Mouse (Mus musculus): ENCODE data around the gene Adamts7. TPM values are rescaled to one million over a fixed set of nuclear protein-coding genes. Genes with fewer than 3 reads are reported as not detected.

The Adamts7 gene
- polyA plus RNA-seq, 1 experiment: 4.6 TPM

DNA sequence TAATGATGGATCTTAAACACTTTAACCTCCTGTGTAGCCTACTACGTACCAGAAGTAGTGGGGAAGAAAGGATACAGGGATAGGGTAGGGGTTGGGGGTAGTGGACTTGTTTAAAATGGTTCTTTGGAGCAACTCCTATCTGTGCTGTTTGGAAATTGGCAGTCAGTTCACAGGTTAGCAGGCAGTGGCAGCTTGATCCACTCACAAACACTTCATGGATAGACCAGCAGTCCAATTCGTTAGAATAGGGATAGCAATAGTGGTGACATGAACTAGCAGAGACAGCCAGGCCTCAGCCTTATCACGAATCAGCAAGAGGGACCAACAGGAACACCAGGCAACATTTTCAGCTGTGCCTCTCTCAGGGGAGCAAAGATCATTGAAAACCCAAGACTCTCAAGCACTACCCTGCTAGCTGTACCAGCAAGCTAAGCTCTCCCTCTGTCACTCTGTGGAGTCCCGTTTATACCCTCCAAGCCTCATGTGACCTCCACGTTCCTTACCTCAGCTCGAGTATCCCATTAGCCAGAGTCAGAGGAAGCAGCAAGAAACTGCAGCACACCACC is 34.1 kb upstream of the Adamts7 start:
- no peak overlapping the region for H3K4me3 ChIP-seq (ENCODE audit: extremely low read depth, insufficient read depth, insufficient read length)
- no peaks in the 10 kb centered on the region for H3K4me1 ChIP-seq (ENCODE audit: control insufficient read depth, insufficient read depth, insufficient read length)
- H3K27ac ChIP-seq (ENCODE audit: insufficient read depth, low read length): no peak overlapping the region
- no peaks in the 10 kb centered on the region for H3K27me3 ChIP-seq (ENCODE audit: control insufficient read depth, insufficient read depth, low read length)
- H3K36me3 ChIP-seq (ENCODE audit: control insufficient read depth, insufficient read depth, low read length): no peaks in the 10 kb centered on the region
- WGBS: 82% methylated on average over 6 of the region's 6 CpGs
- DNase-seq (ENCODE audit: low read depth in 1 of 2, low spot score in 2 of 2): no peak
- TF ChIP-seq CTCF (IDR thresholded peaks at IDR 0.05; ENCODE audit: extremely low read depth, insufficient read depth, insufficient read length, insufficient replicate concordance) (no peak), POLR2A (IDR thresholded peaks at IDR 0.05; ENCODE audit: low read depth, low read length) (no peak)

DNA sequence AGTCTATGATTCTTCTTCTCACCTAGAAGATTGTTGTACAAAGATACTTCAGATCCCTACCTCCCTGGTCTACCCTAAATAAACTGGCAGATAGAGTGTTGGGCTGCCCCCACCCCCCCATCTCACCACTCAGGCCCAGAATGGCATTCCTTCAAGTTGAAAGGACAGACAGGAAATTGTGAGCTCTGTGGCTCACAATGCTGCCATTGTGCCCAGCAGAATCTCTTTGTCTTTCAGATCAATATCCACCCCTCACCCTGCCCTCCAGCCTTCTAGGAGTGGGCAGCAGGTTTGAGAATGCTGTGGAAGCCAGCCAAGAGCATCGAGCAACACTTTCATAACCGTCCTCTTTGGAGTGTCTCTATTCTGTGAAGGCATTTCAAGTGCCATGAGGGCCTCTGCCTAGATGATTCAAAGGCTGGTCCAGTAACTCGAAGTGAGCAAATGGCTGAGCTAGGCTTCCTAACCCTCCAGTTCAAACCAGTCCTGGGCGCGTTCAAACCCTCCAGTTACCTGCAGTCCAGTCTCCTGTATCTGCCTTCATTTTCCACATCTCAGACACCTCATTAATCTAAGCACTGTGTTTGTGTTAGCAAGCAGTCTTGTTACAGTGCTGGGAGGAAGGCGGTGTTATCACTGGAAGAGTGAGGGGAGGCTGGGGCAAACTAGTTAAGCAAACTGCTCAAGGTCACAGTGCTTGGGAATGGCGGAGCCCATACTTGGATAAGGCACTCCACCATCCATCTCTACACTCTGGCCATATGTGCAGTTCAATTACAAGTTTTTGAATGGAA is 29.1 kb upstream of the Adamts7 start:
- H3K27me3 ChIP-seq (ENCODE audit: control insufficient read depth, insufficient read depth, low read length): no peaks in the 10 kb centered on the region
- no peak overlapping the region for H3K4me3 ChIP-seq (ENCODE audit: extremely low read depth, insufficient read depth, insufficient read length)
- no peaks in the 10 kb centered on the region for H3K4me1 ChIP-seq (ENCODE audit: control insufficient read depth, insufficient read depth, insufficient read length)
- TF ChIP-seq CTCF (IDR thresholded peaks at IDR 0.05; ENCODE audit: extremely low read depth, insufficient read depth, insufficient read length, insufficient replicate concordance) (no peak), POLR2A (IDR thresholded peaks at IDR 0.05; ENCODE audit: low read depth, low read length) (no peak)
- DNase-seq (ENCODE audit: low read depth in 1 of 2, low spot score in 2 of 2): no peak
- no peak overlapping the region for H3K27ac ChIP-seq (ENCODE audit: insufficient read depth, low read length)
- H3K36me3 ChIP-seq (ENCODE audit: control insufficient read depth, insufficient read depth, low read length): no peaks in the 10 kb centered on the region
- WGBS: 85% methylated on average over 7 of the region's 7 CpGs

DNA sequence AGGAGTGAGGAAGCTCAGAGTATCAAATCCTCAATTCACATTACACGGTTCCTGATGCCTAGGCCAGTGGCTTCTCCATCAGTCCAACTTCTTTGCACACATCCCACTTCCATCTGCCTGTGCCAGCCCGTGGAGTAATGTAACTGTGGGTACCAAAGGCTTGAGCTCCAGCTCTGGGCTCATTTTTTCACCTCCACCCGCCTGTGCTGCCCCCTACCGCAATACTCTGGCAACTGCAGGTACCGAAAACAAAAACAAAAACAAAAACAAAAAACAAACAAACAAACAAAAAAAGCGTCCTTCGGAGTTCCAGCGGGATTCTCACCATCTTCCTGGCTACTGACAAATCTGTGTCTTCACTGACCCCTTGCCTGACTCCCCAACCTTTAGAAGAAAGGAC is 27.4 kb upstream of the Adamts7 start:
- no peak for DNase-seq (ENCODE audit: low read depth in 1 of 2, low spot score in 2 of 2)
- no peak overlapping the region for H3K27ac ChIP-seq (ENCODE audit: insufficient read depth, low read length)
- H3K4me3 ChIP-seq (ENCODE audit: extremely low read depth, insufficient read depth, insufficient read length): no peak overlapping the region
- WGBS: 90% methylated on average over 8 of the region's 8 CpGs
- TF ChIP-seq POLR2A (IDR thresholded peaks at IDR 0.05; ENCODE audit: low read depth, low read length) (no peak), CTCF (IDR thresholded peaks at IDR 0.05; ENCODE audit: extremely low read depth, insufficient read depth, insufficient read length, insufficient replicate concordance) (no peak)
- H3K4me1 ChIP-seq (ENCODE audit: control insufficient read depth, insufficient read depth, insufficient read length): no peaks in the 10 kb centered on the region
- H3K36me3 ChIP-seq (ENCODE audit: control insufficient read depth, insufficient read depth, low read length): no peaks in the 10 kb centered on the region
- no peaks in the 10 kb centered on the region for H3K27me3 ChIP-seq (ENCODE audit: control insufficient read depth, insufficient read depth, low read length)

DNA sequence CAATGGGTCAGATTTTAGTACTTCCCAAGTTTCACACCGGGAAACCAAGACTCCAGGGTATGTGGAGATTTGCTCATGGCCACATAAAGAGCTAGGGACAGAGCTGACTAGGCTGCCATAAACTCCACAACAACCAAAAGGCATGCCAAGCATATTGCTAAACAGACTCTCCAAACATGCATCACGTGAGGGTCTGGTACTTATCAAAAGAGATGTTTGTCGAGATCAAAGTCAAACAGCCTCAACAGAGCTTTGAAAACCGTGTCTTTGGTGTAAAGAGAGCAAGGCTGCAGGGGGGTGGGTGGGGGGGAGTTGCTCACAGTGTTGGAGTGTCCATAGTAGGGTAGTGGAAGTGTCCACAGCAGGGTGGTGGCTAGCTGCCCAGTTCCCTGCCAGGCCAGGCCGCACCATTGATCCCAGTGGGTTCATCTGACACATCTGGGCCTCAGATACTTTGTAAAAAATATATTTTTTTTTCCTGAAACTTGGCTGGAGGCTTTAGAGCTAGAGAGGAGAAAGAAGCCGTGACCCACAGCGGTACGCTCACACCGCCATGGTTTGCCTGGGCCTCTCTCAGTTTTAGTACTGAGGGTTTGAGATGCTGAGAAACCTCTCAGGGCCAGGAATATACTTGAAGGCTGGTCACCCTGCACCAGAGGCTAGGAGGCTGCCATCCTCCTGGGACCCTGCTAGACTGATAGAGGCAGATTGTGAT is 26.7 kb upstream of the Adamts7 start:
- TF ChIP-seq CTCF (IDR thresholded peaks at IDR 0.05; ENCODE audit: extremely low read depth, insufficient read depth, insufficient read length, insufficient replicate concordance): no peak
- TF ChIP-seq POLR2A (IDR thresholded peaks at IDR 0.05; ENCODE audit: low read depth, low read length): no peak
- Histone ChIP-seq H3K4me1 (ENCODE audit: control insufficient read depth, insufficient read depth, insufficient read length) (no peaks in the 10 kb centered on the region), H3K4me3 (ENCODE audit: extremely low read depth, insufficient read depth, insufficient read length) (no peak overlapping the region), H3K27ac (ENCODE audit: insufficient read depth, low read length) (no peak overlapping the region), H3K27me3 (ENCODE audit: control insufficient read depth, insufficient read depth, low read length) (no peaks in the 10 kb centered on the region), H3K36me3 (ENCODE audit: control insufficient read depth, insufficient read depth, low read length) (no peaks in the 10 kb centered on the region)
- WGBS: 84% methylated on average over 9 of the region's 9 CpGs
- DNase-seq (ENCODE audit: low read depth in 1 of 2, low spot score in 2 of 2): no peak

DNA sequence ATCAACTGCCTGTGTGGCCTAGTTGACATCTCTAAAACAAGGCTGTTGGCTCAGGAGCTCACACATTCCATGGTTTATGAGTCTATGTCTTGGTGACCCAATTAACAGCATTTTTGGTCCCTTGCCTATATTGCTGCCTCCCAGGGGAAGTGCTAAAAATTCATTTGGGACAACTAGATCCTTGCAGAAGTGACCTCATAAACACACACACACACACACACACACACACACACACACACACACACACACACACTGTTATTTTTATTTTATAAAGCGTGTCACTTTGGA is 26.2 kb upstream of the Adamts7 start:
- no peak for TF ChIP-seq POLR2A (IDR thresholded peaks at IDR 0.05; ENCODE audit: low read depth, low read length)
- no peak for TF ChIP-seq CTCF (IDR thresholded peaks at IDR 0.05; ENCODE audit: extremely low read depth, insufficient read depth, insufficient read length, insufficient replicate concordance)
- no peaks in the 10 kb centered on the region for H3K4me1 ChIP-seq (ENCODE audit: control insufficient read depth, insufficient read depth, insufficient read length)
- 100% methylated on average over 1 of the region's 1 CpGs for WGBS
- no peaks in the 10 kb centered on the region for H3K27me3 ChIP-seq (ENCODE audit: control insufficient read depth, insufficient read depth, low read length)
- H3K36me3 ChIP-seq (ENCODE audit: control insufficient read depth, insufficient read depth, low read length): no peaks in the 10 kb centered on the region
- DNase-seq (ENCODE audit: low read depth in 1 of 2, low spot score in 2 of 2): no peak
- no peak overlapping the region for H3K4me3 ChIP-seq (ENCODE audit: extremely low read depth, insufficient read depth, insufficient read length)
- H3K27ac ChIP-seq (ENCODE audit: insufficient read depth, low read length): no peak overlapping the region

DNA sequence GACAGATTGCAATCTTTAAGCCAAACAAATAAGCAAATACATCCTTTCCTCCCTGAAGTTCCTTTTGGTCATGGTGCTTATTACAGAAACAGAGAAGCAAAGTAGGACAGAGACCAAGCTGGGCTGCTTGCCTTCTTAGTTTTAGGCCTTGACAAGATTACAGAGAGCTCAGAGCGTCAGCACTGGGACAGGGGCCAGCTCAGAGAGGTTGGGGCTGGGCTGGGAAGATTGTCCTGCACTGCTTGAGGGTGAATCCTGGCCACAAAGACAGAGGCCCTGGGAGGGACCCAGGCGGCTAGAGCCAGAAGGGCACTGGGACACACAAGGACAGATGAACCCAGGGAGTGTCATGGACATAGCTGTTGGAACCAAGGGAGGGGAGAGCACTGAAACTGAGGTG is 17.1 kb upstream of the Adamts7 start:
- H3K27me3 ChIP-seq (ENCODE audit: control insufficient read depth, insufficient read depth, low read length): no peaks in the 10 kb centered on the region
- no peaks in the 10 kb centered on the region for H3K4me1 ChIP-seq (ENCODE audit: control insufficient read depth, insufficient read depth, insufficient read length)
- DNase-seq (ENCODE audit: low read depth in 1 of 2, low spot score in 2 of 2): no peak
- no peak for TF ChIP-seq CTCF (IDR thresholded peaks at IDR 0.05; ENCODE audit: extremely low read depth, insufficient read depth, insufficient read length, insufficient replicate concordance)
- TF ChIP-seq POLR2A (IDR thresholded peaks at IDR 0.05; ENCODE audit: low read depth, low read length): no peak
- WGBS: 73% methylated on average over 2 of the region's 2 CpGs
- H3K27ac ChIP-seq (ENCODE audit: insufficient read depth, low read length): no peak overlapping the region
- H3K4me3 ChIP-seq (ENCODE audit: extremely low read depth, insufficient read depth, insufficient read length): no peak overlapping the region
- H3K36me3 ChIP-seq (ENCODE audit: control insufficient read depth, insufficient read depth, low read length): no peaks in the 10 kb centered on the region

DNA sequence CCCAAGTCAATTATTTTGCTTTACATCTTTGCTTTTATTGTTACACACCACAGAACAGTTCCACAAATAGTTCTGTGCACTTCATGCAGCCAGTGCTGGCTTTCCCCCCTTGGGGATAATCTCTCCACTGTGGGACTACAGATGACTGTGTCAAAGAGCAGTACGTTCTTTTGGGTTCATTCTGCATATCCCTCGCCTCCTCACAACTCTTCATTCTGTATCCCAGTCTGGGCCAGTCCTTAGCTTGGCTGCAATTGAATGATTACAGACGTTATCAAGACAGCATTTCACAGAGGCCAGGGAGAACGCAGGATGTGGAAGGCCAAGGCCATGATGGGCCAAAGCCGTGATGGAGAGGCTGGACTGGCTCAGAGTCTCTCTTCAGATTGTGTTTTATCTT is 16.0 kb upstream of the Adamts7 start:
- 78% methylated on average over 5 of the region's 5 CpGs for WGBS
- TF ChIP-seq POLR2A (IDR thresholded peaks at IDR 0.05; ENCODE audit: low read depth, low read length) (no peak), CTCF (IDR thresholded peaks at IDR 0.05; ENCODE audit: extremely low read depth, insufficient read depth, insufficient read length, insufficient replicate concordance) (no peak)

More for the DNA sequence above, 16.0 kb upstream of the Adamts7 start:
- Histone ChIP-seq H3K27me3 (ENCODE audit: control insufficient read depth, insufficient read depth, low read length) (no peaks in the 10 kb centered on the region), H3K4me3 (ENCODE audit: extremely low read depth, insufficient read depth, insufficient read length) (no peak overlapping the region), H3K36me3 (ENCODE audit: control insufficient read depth, insufficient read depth, low read length) (no peaks in the 10 kb centered on the region), H3K4me1 (ENCODE audit: control insufficient read depth, insufficient read depth, insufficient read length) (no peaks in the 10 kb centered on the region), H3K27ac (ENCODE audit: insufficient read depth, low read length) (no peak overlapping the region)
- no peak for DNase-seq (ENCODE audit: low read depth in 1 of 2, low spot score in 2 of 2)

Measured in spleen, adult 2 months (tissue).